In genomic region chr6:71627325-71627724, GRCm38 (mm10) we compare ENCODE assay signal across 28 mouse cellular contexts.
"Had no signal": no experiment of that assay in that cellular context is flagged by ENCODE, and none has a peak within 500 bp of the region (broad histone marks: within the 10 kb centered on the region; RNA-seq: fewer than 3 reads in every experiment).

No protein-coding gene starts in this region.

- H3K4me3 ChIP-seq: embryonic facial prominence, embryonic 10.5 days; embryonic facial prominence, embryonic 12.5 days; embryonic facial prominence, embryonic 13.5 days; embryonic facial prominence, embryonic 15.5 days; erythroblast, embryonic 14.5 days; forebrain, embryonic 10.5 days; forebrain, embryonic 12.5 days; forebrain, embryonic 13.5 days; forebrain, embryonic 15.5 days; gastrocnemius, adult 2 months; heart, adult 2 months; heart, embryonic 10.5 days had no signal

- ATAC-seq: forebrain, embryonic 13.5 days; forebrain, embryonic 14.5 days; forebrain, embryonic 15.5 days; forebrain, embryonic 16.5 days; forebrain, postnatal 0 days had no signal

- H3K9ac ChIP-seq: embryonic facial prominence, embryonic 12.5 days; embryonic facial prominence, embryonic 13.5 days; embryonic facial prominence, embryonic 15.5 days; forebrain, embryonic 12.5 days; forebrain, embryonic 13.5 days; forebrain, embryonic 15.5 days; forebrain, postnatal 0 days had no signal

- H3K4me2 ChIP-seq: embryonic facial prominence, embryonic 12.5 days; embryonic facial prominence, embryonic 13.5 days; embryonic facial prominence, embryonic 15.5 days; forebrain, embryonic 12.5 days; forebrain, embryonic 13.5 days; forebrain, embryonic 15.5 days; heart, embryonic 11.5 days had no signal

- DNase-seq: cerebellum, adult 9-11 months; cerebellum, postnatal 10 days; cerebellum, postnatal 14 days; cerebellum, postnatal 25 days; cerebellum, postnatal 36 days; embryo, embryonic 11 days; forebrain, postnatal 0 days; gastrocnemius, adult 2 months; gastrocnemius, postnatal 10 days; gastrocnemius, postnatal 14 days; gastrocnemius, postnatal 25 days; gastrocnemius, postnatal 36 days; heart, adult 11 months; heart, adult 18-20 months; heart, adult 2 months had no signal

- H3K27me3 ChIP-seq: embryonic facial prominence, embryonic 12.5 days; embryonic facial prominence, embryonic 13.5 days; embryonic facial prominence, embryonic 15.5 days; forebrain, embryonic 12.5 days; forebrain, embryonic 13.5 days; forebrain, embryonic 15.5 days had no signal

- H3K27ac ChIP-seq: embryonic facial prominence, embryonic 10.5 days; embryonic facial prominence, embryonic 12.5 days; embryonic facial prominence, embryonic 13.5 days; embryonic facial prominence, embryonic 15.5 days; forebrain, embryonic 10.5 days; forebrain, embryonic 12.5 days; forebrain, embryonic 13.5 days; forebrain, embryonic 15.5 days; gastrocnemius, adult 2 months; heart, adult 2 months; heart, embryonic 10.5 days had no signal

- H3K9me3 ChIP-seq: embryonic facial prominence, embryonic 10.5 days; embryonic facial prominence, embryonic 12.5 days; embryonic facial prominence, embryonic 13.5 days; embryonic facial prominence, embryonic 15.5 days; forebrain, embryonic 10.5 days; forebrain, embryonic 12.5 days; forebrain, embryonic 13.5 days; forebrain, embryonic 15.5 days; heart, embryonic 10.5 days had no signal
